Mouse (Mus musculus) intestine, embryonic 14.5 days (tissue): Measurements from ENCODE around the gene Gpr39. TPM values are rescaled to one million over a fixed set of nuclear protein-coding genes. Genes with fewer than 3 reads are reported as not detected.

Source experiments
- ATAC-seq: fragments of 200-750 bp; cut with Nextera tagmentation; replicated peaks from 2 replicates; pipeline ENCODE4 v1.8.0; 2017; ENCODE audit warnings: low read depth, moderate number of reproducible peaks, moderate TSS enrichment, moderate library complexity; ENCODE audit not compliant: low FRiP score, low TSS enrichment
- DNase-seq: peaks from one replicate; pipeline ENCODE4 v3.0.0-alpha.2; 2018; ENCODE audit warnings: low spot score
- H3K27ac ChIP-seq: fragments of 300-500 bp; sonication (generic); 2 replicates; pipeline ENCODE4 v1.5.1; 2014; ENCODE audit warnings: low read depth, mild to moderate bottlenecking, control low read depth
- H3K27me3 ChIP-seq: fragments of 300-500 bp; sonication (generic); replicated peaks from 2 replicates; pipeline ENCODE4 v1.6.1; 2014; ENCODE audit warnings: low read length, control low read depth; ENCODE audit not compliant: control insufficient read depth, insufficient read depth
- H3K36me3 ChIP-seq: fragments of 300-500 bp; sonication (generic); 2 replicates; pipeline ENCODE4 v1.6.1; 2014; ENCODE audit warnings: low read length, control low read depth; ENCODE audit not compliant: control insufficient read depth, insufficient read depth
- H3K4me1 ChIP-seq: fragments of 300-500 bp; sonication (generic); replicated peaks from 2 replicates; pipeline ENCODE4 v1.6.1; 2014; ENCODE audit warnings: low read length, control low read depth, mixed read lengths; ENCODE audit not compliant: control insufficient read depth, insufficient read depth
- H3K4me2 ChIP-seq: fragments of 300-500 bp; sonication (generic); 2 replicates; pipeline ENCODE4 v1.6.1; 2014; ENCODE audit warnings: low read length
- H3K4me3 ChIP-seq: fragments of 300-500 bp; sonication (generic); 2 replicates; pipeline ENCODE4 v1.5.1; 2014; ENCODE audit warnings: low read depth, low read length, control low read depth, mixed read lengths
- H3K9ac ChIP-seq: fragments of 300-500 bp; sonication (generic); 2 replicates; pipeline ENCODE4 v1.6.1; 2014; ENCODE audit warnings: mild to moderate bottlenecking, low read length
- H3K9me3 ChIP-seq: fragments of 300-500 bp; sonication (generic); 2 replicates; pipeline ENCODE4 v1.6.1; 2016; ENCODE audit warnings: low read length, control low read depth; ENCODE audit not compliant: control insufficient read depth
- WGBS: fragments of 180-500 bp; shearing (Covaris S2); extraction: QIAGEN DNeasy Blood & Tissue Kit; methylation state at CpG from one replicate; pipeline ENCODE4 v1.1.7; 2014; 5-methylcytosine and 5-hydroxymethylcytosine counted together
- polyA plus RNA-seq: library from polyadenylated mRNA; unstranded; fragments of >200 nt; fragmentation: Nextera tagmentation; extraction: Ambion mirVana; gene quantifications from 2 replicates; pipeline ENCODE4 v1.2.1, GENCODE M21; 2014

The Gpr39 gene
- polyA plus RNA-seq, 1 experiment from 2014 or later, result 6.3 TPM

DNA sequence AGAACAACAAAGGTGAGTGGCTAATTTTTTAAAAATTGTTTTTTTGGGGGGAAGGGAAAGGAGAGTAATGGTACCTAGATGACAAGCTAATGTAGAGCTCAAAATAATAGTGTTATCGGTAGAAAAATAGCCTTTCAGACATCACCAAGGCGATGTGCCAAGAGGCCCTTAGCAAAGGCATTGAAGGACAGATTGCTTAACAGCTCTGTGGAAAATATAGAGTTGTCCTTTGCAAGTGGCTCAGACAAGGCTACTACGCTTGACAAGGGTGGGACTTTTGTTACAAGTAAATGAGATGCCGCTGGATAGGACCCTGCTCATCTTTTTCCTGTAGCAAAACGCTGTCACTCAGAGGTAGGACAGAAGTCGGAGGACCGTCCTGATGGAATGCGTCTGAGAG lies 25.5 kb downstream of the Gpr39 start:
- Histone ChIP-seq H3K9me3 (no peaks in the 10 kb centered on the region), H3K4me3 (no peak overlapping the region), H3K27ac (no peak overlapping the region), H3K4me1 (no peaks in the 10 kb centered on the region), H3K4me2 (no peak overlapping the region), H3K27me3 (no peaks in the 10 kb centered on the region), H3K9ac (no peak overlapping the region), H3K36me3 (no peaks in the 10 kb centered on the region)
- WGBS, result 89% methylated on average over 8 of the region's 8 CpGs
- ATAC-seq, result no peak
- DNase-seq, result no peak

DNA sequence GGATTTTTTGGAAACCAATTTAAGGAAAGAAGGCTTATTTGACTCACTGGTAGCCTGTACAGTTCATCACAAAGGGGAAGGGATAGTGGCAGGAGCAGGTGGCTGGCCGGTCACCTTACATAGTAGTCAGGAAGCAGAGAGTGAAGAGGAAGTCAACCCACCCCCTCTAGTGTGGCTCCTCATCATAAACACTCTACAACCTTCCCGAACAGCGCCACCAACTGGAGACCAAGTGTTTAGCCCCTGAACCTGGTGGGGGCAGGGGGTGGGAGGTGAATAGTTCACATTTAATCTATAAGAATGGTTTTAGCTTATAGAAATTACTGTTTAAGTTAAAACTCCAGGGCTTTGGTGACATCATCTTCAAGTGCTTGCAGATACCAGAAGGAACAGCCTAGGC lies 28.6 kb downstream of the Gpr39 start:
- Histone ChIP-seq H3K9me3 (no peaks in the 10 kb centered on the region), H3K9ac (no peak overlapping the region), H3K4me3 (no peak overlapping the region), H3K36me3 (no peaks in the 10 kb centered on the region), H3K27me3 (no peaks in the 10 kb centered on the region), H3K4me1 (no peaks in the 10 kb centered on the region), H3K27ac (no peak overlapping the region), H3K4me2 (no peak overlapping the region)
- no peak for ATAC-seq
- no peak for DNase-seq
- 79% methylated on average over 3 of the region's 3 CpGs for WGBS

DNA sequence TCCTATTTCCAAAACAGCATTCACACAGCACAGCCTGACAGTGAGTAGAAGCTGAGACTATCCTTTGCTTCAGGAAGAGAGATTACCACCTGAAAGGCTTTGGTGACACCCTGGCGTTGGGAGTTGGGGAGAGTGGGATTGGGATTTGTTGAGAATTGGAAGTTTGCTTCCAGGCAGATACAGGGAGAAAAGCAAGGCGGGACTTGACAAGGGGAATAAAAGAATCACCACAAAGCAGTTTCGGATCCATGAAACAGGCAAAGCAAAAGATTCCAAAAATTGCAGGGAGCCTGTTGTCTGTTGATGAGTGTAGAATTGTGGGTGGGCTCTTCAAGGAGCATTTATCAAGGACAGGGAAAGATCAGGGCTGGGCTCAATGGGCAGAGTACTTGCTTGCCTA lies 38.5 kb downstream of the Gpr39 start:
- Histone ChIP-seq H3K9ac (no peak overlapping the region), H3K4me1 (no peaks in the 10 kb centered on the region), H3K27me3 (no peaks in the 10 kb centered on the region), H3K9me3 (no peaks in the 10 kb centered on the region), H3K4me2 (no peak overlapping the region), H3K27ac (no peak overlapping the region), H3K36me3 (no peaks in the 10 kb centered on the region), H3K4me3 (no peak overlapping the region)
- DNase-seq (no peak), ATAC-seq (no peak)
- WGBS, result 80% methylated on average over 3 of the region's 3 CpGs

DNA sequence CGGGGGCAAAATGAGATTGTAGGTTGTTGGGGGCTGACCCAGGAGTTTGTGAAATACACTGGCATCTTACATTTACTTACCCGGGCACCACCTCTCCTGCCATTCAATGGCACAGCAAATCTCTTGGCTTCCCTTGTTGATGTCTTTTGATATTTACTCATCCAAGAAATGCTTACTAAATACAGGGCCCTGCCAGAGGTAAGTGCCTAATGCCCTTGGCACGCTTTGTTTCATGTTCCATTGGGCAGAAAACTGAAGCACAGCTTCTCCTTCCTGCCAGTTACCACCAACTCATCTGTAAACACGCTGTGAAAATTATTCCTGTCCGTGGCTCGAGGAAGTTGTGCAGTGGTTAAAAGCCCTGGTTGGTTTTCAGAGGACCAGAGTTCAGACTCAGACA lies 39.4 kb downstream of the Gpr39 start:
- H3K36me3 ChIP-seq, result no peaks in the 10 kb centered on the region
- no peaks in the 10 kb centered on the region for H3K4me1 ChIP-seq
- no peak for DNase-seq
- H3K9me3 ChIP-seq, result no peaks in the 10 kb centered on the region
- H3K4me2 ChIP-seq, result no peak overlapping the region
- no peak overlapping the region for H3K27ac ChIP-seq
- no peak overlapping the region for H3K9ac ChIP-seq
- no peak overlapping the region for H3K4me3 ChIP-seq
- no peak for ATAC-seq
- WGBS, result 75% methylated on average over 6 of the region's 6 CpGs
- H3K27me3 ChIP-seq, result no peaks in the 10 kb centered on the region

DNA sequence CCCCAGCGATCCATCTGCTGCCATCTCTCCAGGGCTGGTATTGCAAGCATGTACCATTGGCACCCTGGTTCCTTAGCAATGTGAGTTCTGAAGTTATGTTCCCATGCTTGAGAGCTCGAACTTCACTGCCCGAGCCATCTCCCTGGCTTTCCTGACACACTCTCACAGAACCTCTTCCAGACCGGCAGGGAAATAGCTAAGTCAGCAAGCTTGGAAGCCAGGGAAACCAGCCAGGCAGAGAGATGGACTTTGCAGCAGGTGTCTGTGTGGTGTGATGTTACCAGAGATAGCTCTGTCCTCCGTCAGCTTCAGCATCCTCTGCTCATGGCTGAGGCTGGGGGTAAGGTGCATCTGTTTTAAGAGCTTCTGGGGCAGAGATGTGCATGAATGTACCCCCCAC lies 41.1 kb downstream of the Gpr39 start:
- Histone ChIP-seq H3K9me3 (no peaks in the 10 kb centered on the region), H3K4me2 (no peak overlapping the region), H3K4me1 (no peaks in the 10 kb centered on the region), H3K4me3 (no peak overlapping the region), H3K27me3 (no peaks in the 10 kb centered on the region), H3K36me3 (no peaks in the 10 kb centered on the region), H3K9ac (no peak overlapping the region), H3K27ac (no peak overlapping the region)
- DNase-seq (no peak), ATAC-seq (no peak)
- WGBS, result 82% methylated on average over 5 of the region's 5 CpGs

- no peak overlapping the region for H3K9ac ChIP-seq
- H3K27me3 ChIP-seq, result no peaks in the 10 kb centered on the region
- H3K27ac ChIP-seq, result no peak overlapping the region
- no peak overlapping the region for H3K4me2 ChIP-seq
- H3K4me3 ChIP-seq, result no peak overlapping the region
- ATAC-seq, result no peak
- no peak for DNase-seq
- H3K9me3 ChIP-seq, result no peaks in the 10 kb centered on the region
- no peaks in the 10 kb centered on the region for H3K36me3 ChIP-seq
- 38% methylated on average over 6 of the region's 6 CpGs for WGBS
- H3K4me1 ChIP-seq, result no peaks in the 10 kb centered on the region
These were observed 42.3 kb downstream of the Gpr39 start for GRCm38 (mm10) chr1:125719127-125719526.

- no peak for DNase-seq
These were observed 44.4 kb downstream of the Gpr39 start for GRCm38 (mm10) chr1:125721104-125721758.

GRCm38 (mm10) chr1:125724304-125724703 lies 47.5 kb downstream of the Gpr39 start:
- H3K4me1 ChIP-seq, result no peaks in the 10 kb centered on the region
- no peak overlapping the region for H3K9ac ChIP-seq
- 82% methylated on average over 5 of the region's 5 CpGs for WGBS
- no peak overlapping the region for H3K4me3 ChIP-seq
- DNase-seq, result no peak
- no peak overlapping the region for H3K27ac ChIP-seq
- no peaks in the 10 kb centered on the region for H3K9me3 ChIP-seq
- H3K27me3 ChIP-seq, result no peaks in the 10 kb centered on the region
- H3K4me2 ChIP-seq, result no peak overlapping the region
- ATAC-seq, result no peak
- H3K36me3 ChIP-seq, result no peaks in the 10 kb centered on the region

More at GRCm38 (mm10) chr1:125721104-125721758, 44.4 kb downstream of the Gpr39 start:
- Histone ChIP-seq H3K4me1 (no peaks in the 10 kb centered on the region), H3K9me3 (no peaks in the 10 kb centered on the region), H3K27ac (no peak overlapping the region), H3K4me3 (no peak overlapping the region), H3K9ac (no peak overlapping the region), H3K27me3 (no peaks in the 10 kb centered on the region), H3K4me2 (no peak overlapping the region), H3K36me3 (no peaks in the 10 kb centered on the region)
- 91% methylated on average over 12 of the region's 12 CpGs for WGBS
- ATAC-seq, result peak; percentile 37

DNA sequence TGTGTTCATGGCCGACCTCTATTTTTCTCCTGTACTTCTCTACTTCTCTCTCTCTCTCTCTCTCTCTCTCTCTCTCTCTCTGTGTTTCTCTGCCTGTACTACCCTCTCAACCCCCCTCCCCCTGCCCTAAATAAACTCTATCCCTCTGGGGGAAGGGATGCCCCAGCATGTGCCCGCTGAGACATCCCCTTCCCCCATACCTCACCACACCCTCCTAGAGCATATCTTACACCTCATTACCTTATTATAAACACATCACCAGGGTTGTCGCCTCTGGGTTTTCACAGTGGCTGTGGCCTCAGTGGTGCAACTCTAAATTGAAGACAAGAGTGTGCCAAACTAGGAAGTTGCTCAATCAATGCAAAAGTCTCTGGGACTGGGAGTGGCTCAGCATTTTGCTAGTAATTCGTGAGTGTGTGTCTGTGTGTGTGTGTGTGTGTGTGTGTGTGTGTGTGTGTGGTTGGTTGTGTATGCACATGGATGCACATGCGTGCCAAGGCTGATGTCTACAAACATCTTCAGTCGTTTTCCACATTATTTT lies 52.3 kb downstream of the Gpr39 start:
- WGBS, result 70% methylated on average over 6 of the region's 6 CpGs
- H3K27ac ChIP-seq, result no peak overlapping the region
- H3K9ac ChIP-seq, result no peak overlapping the region
- DNase-seq (no peak), ATAC-seq (no peak; the same call in 1 of the 2 replicates)
- H3K4me2 ChIP-seq, result no peak overlapping the region
- no peaks in the 10 kb centered on the region for H3K27me3 ChIP-seq
- no peaks in the 10 kb centered on the region for H3K9me3 ChIP-seq
- no peaks in the 10 kb centered on the region for H3K4me1 ChIP-seq
- no peaks in the 10 kb centered on the region for H3K36me3 ChIP-seq
- H3K4me3 ChIP-seq, result no peak overlapping the region
